Mouse (Mus musculus): ENCODE results near the gene Cda.

Gene Cda

GRCm38 (mm10) chr4:138347280-138347679, 20.5 kb downstream of the Cda start:
- H3K9me3 ChIP-seq (ENCODE audit: low read length) = no peaks in the 10 kb centered on the region
- no peaks in the 10 kb centered on the region for H3K36me3 ChIP-seq (ENCODE audit: insufficient read depth, low read length)
- H3K27me3 ChIP-seq (ENCODE audit: insufficient read depth, low read length) = 0 out of 2 replicates have a peak, but pooled peaks cover 6% of the 10 kb centered on the region

GRCm38 (mm10) chr4:138344891-138345545, 22.8 kb downstream of the Cda start:
- no peaks in the 10 kb centered on the region for H3K9me3 ChIP-seq (ENCODE audit: low read length)
- TF ChIP-seq POU5F1 (IDR thresholded peaks at IDR 0.05; ENCODE audit: borderline replicate concordance, low read length) = no peak
- TF ChIP-seq NANOG (IDR thresholded peaks at IDR 0.05; ENCODE audit: borderline replicate concordance, low read length) = no peak
- TF ChIP-seq CTCF (conservative IDR thresholded peaks at IDR 0.05; ENCODE audit: low read length) = no peak
- H3K4me3 ChIP-seq (replicated peaks; ENCODE audit: low read length) = no peak overlapping the region
- 0 out of 2 replicates have a peak, but pooled peaks cover 6% of the 10 kb centered on the region for H3K27me3 ChIP-seq (ENCODE audit: insufficient read depth, low read length)
- no peaks in the 10 kb centered on the region for H3K4me1 ChIP-seq (replicated peaks; ENCODE audit: low read depth, low read length)
- no peaks in the 10 kb centered on the region for H3K36me3 ChIP-seq (ENCODE audit: insufficient read depth, low read length)

More at GRCm38 (mm10) chr4:138347280-138347679, 20.5 kb downstream of the Cda start:
- peaks cover 9% of the 10 kb centered on the region; the same call in 1 of the 2 replicates for H3K4me1 ChIP-seq (replicated peaks; ENCODE audit: low read depth, low read length)
- no peak overlapping the region for H3K4me3 ChIP-seq (replicated peaks; ENCODE audit: low read length)
- TF ChIP-seq CTCF (conservative IDR thresholded peaks at IDR 0.05; ENCODE audit: low read length) = no peak
- TF ChIP-seq NANOG (IDR thresholded peaks at IDR 0.05; ENCODE audit: borderline replicate concordance, low read length) = no peak
- TF ChIP-seq POU5F1 (IDR thresholded peaks at IDR 0.05; ENCODE audit: borderline replicate concordance, low read length) = no peak

- no peak overlapping the region for H3K4me3 ChIP-seq (replicated peaks; ENCODE audit: low read length)
- no peaks in the 10 kb centered on the region for H3K9me3 ChIP-seq (ENCODE audit: low read length)
- H3K36me3 ChIP-seq (ENCODE audit: insufficient read depth, low read length) = no peaks in the 10 kb centered on the region
- no peak for TF ChIP-seq POU5F1 (IDR thresholded peaks at IDR 0.05; ENCODE audit: borderline replicate concordance, low read length)
- no peak for TF ChIP-seq CTCF (conservative IDR thresholded peaks at IDR 0.05; ENCODE audit: low read length)
- no peak for TF ChIP-seq NANOG (IDR thresholded peaks at IDR 0.05; ENCODE audit: borderline replicate concordance, low read length)
- H3K4me1 ChIP-seq (replicated peaks; ENCODE audit: low read depth, low read length) = no peaks in the 10 kb centered on the region
- 0 out of 2 replicates have a peak, but pooled peaks cover 6% of the 10 kb centered on the region for H3K27me3 ChIP-seq (ENCODE audit: insufficient read depth, low read length)
These were observed 24.4 kb downstream of the Cda start for GRCm38 (mm10) chr4:138343341-138343837.

GRCm38 (mm10) chr4:138342778-138343177, 25.0 kb downstream of the Cda start:
- Histone ChIP-seq H3K4me1 (replicated peaks; ENCODE audit: low read depth, low read length) (no peaks in the 10 kb centered on the region), H3K36me3 (ENCODE audit: insufficient read depth, low read length) (no peaks in the 10 kb centered on the region), H3K27me3 (ENCODE audit: insufficient read depth, low read length) (0 out of 2 replicates have a peak, but pooled peaks cover 1% of the 10 kb centered on the region), H3K9me3 (ENCODE audit: low read length) (no peaks in the 10 kb centered on the region), H3K4me3 (replicated peaks; ENCODE audit: low read length) (no peak overlapping the region)
- no peak for TF ChIP-seq CTCF (conservative IDR thresholded peaks at IDR 0.05; ENCODE audit: low read length)
- TF ChIP-seq NANOG (IDR thresholded peaks at IDR 0.05; ENCODE audit: borderline replicate concordance, low read length) = no peak
- TF ChIP-seq POU5F1 (IDR thresholded peaks at IDR 0.05; ENCODE audit: borderline replicate concordance, low read length) = no peak

- Histone ChIP-seq H3K36me3 (ENCODE audit: insufficient read depth, low read length) (no peaks in the 10 kb centered on the region), H3K9me3 (ENCODE audit: low read length) (no peaks in the 10 kb centered on the region), H3K4me3 (replicated peaks; ENCODE audit: low read length) (no peak overlapping the region), H3K4me1 (replicated peaks; ENCODE audit: low read depth, low read length) (no peaks in the 10 kb centered on the region), H3K27me3 (ENCODE audit: insufficient read depth, low read length) (no peaks in the 10 kb centered on the region)
- no peak for TF ChIP-seq NANOG (IDR thresholded peaks at IDR 0.05; ENCODE audit: borderline replicate concordance, low read length)
- no peak for TF ChIP-seq CTCF (conservative IDR thresholded peaks at IDR 0.05; ENCODE audit: low read length)
- no peak for TF ChIP-seq POU5F1 (IDR thresholded peaks at IDR 0.05; ENCODE audit: borderline replicate concordance, low read length)
These were observed 25.7 kb downstream of the Cda start for GRCm38 (mm10) chr4:138342048-138342447.

- Histone ChIP-seq H3K27me3 (ENCODE audit: insufficient read depth, low read length) (no peaks in the 10 kb centered on the region), H3K9me3 (ENCODE audit: low read length) (no peaks in the 10 kb centered on the region)
- TF ChIP-seq CTCF (conservative IDR thresholded peaks at IDR 0.05; ENCODE audit: low read length) (no peak), POU5F1 (IDR thresholded peaks at IDR 0.05; ENCODE audit: borderline replicate concordance, low read length) (no peak), NANOG (IDR thresholded peaks at IDR 0.05; ENCODE audit: borderline replicate concordance, low read length) (no peak)
These were observed 26.4 kb downstream of the Cda start for GRCm38 (mm10) chr4:138341393-138341792.

GRCm38 (mm10) chr4:138339963-138340362, 27.8 kb downstream of the Cda start:
- Histone ChIP-seq H3K27me3 (ENCODE audit: insufficient read depth, low read length) (no peaks in the 10 kb centered on the region), H3K4me3 (replicated peaks; ENCODE audit: low read length) (no peak overlapping the region), H3K4me1 (replicated peaks; ENCODE audit: low read depth, low read length) (no peaks in the 10 kb centered on the region; the same call in 1 of the 2 replicates), H3K36me3 (ENCODE audit: insufficient read depth, low read length) (no peaks in the 10 kb centered on the region), H3K9me3 (ENCODE audit: low read length) (no peaks in the 10 kb centered on the region)
- TF ChIP-seq CTCF (conservative IDR thresholded peaks at IDR 0.05; ENCODE audit: low read length) (peak; percentile 81), NANOG (IDR thresholded peaks at IDR 0.05; ENCODE audit: borderline replicate concordance, low read length) (no peak)

More at GRCm38 (mm10) chr4:138341393-138341792, 26.4 kb downstream of the Cda start:
- no peaks in the 10 kb centered on the region for H3K4me1 ChIP-seq (replicated peaks; ENCODE audit: low read depth, low read length)
- H3K4me3 ChIP-seq (replicated peaks; ENCODE audit: low read length) = no peak overlapping the region
- H3K36me3 ChIP-seq (ENCODE audit: insufficient read depth, low read length) = no peaks in the 10 kb centered on the region

- no peak overlapping the region for H3K4me3 ChIP-seq (replicated peaks; ENCODE audit: low read length)
- H3K36me3 ChIP-seq (ENCODE audit: insufficient read depth, low read length) = no peaks in the 10 kb centered on the region
- H3K27me3 ChIP-seq (ENCODE audit: insufficient read depth, low read length) = no peaks in the 10 kb centered on the region
- TF ChIP-seq POU5F1 (IDR thresholded peaks at IDR 0.05; ENCODE audit: borderline replicate concordance, low read length) (no peak), NANOG (IDR thresholded peaks at IDR 0.05; ENCODE audit: borderline replicate concordance, low read length) (no peak), CTCF (conservative IDR thresholded peaks at IDR 0.05; ENCODE audit: low read length) (no peak)
- H3K9me3 ChIP-seq (ENCODE audit: low read length) = no peaks in the 10 kb centered on the region
- H3K4me1 ChIP-seq (replicated peaks; ENCODE audit: low read depth, low read length) = peaks cover 14% of the 10 kb centered on the region
These were observed 30.5 kb downstream of the Cda start for GRCm38 (mm10) chr4:138337341-138337740.
